Mouse (Mus musculus): ENCODE measurements at regions not wholly inside any gene's neighbourhood (a gene's known extent, or its start where the extent isn't known, plus 50 kb on each side); places are given as distances from the start of the nearest gene placed in this dataset.

DNA sequence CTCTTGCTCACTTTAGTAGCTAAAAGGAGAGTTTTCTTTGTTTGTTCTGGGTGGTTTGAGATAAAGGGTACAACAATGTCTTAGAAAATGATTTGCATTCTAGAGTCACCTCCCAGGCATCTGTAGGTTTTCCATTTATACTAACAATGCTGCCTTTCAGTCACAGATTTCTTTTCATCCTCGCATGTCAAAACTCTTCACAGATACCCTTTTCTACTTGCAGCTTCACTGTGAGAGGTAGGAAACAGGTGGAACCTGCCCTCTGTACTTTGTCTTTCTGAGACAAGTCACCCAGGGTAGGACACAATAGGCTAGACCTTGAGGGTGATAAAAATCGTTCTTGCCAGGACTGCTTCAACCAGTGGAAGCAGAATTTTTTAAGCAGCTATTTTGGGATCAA, 1002.5 kb downstream of the Sorcs1 start:
- no peak for TF ChIP-seq CTCF (IDR thresholded peaks at IDR 0.05)
- no peak for TF ChIP-seq EP300 (IDR thresholded peaks at IDR 0.05)

All from lung, postnatal 0 days (tissue).